8 mouse cellular contexts compared by ENCODE assay signal in the genomic region with DNA sequence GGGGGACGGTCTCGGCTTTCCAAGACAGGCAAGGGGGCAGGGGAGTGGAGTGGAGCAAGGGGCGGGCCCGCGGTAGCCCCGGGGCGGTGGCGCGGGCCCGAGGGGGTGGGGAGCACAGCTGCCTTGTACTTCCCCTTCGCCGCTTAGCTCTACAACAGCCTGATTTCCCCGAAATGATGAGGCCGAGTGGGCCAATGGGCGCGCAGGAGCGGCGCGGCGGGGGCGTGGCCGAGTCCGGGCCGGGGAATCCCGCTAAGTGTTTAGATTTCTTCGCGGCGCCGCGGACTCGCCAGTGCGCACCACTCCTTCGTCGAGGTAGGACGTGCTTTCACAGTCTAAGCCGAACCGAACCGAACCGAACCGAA. TPM values are rescaled to one million over a fixed set of nuclear protein-coding genes. Genes with fewer than 3 reads are reported as not detected.
A peak's percentile ranks its signal among the peaks of the same experiment; 100 is the strongest.
DNase-seq lines count a peak whose midpoint lies in the region; ATAC-seq lines count a peak whose summit lies in the region.

A gene (plus strand): TSS at position 255 of the 365 bp plus-strand sequence.

- peak; percentile 99 for DNase-seq in T-cell, adult 2 months (ENCODE audit: low spot score)
- DNase-seq in cerebellum, postnatal 36 days = peak; percentile 54 to 68
- peak; percentile 82 to 85 for DNase-seq in frontal cortex, postnatal 36 days (ENCODE audit: low spot score in 2 of 2)
- DNase-seq in hindbrain, embryonic 14.5 days (ENCODE audit: low spot score) = peak; percentile 83
- DNase-seq in layer of hippocampus, postnatal 36 days = peak; percentile 78 to 83
- DNase-seq in lung, postnatal 25 days (ENCODE audit: low spot score) = peak; percentile 98
- DNase-seq in retina, embryonic 14.5 days (ENCODE audit: low spot score) = peak; percentile 88
- DNase-seq in thymus, postnatal 36 days = peak; percentile 96 to 98

- H3K36me3 ChIP-seq in hindbrain, embryonic 14.5 days (replicated peaks; ENCODE audit: control insufficient read depth, insufficient read depth) = no peaks in the 10 kb centered on the region

- H3K27me3 ChIP-seq in hindbrain, embryonic 14.5 days (ENCODE audit: control insufficient read depth, insufficient read depth, low read length) = peaks cover 26% of the 10 kb centered on the region

- peak within 1 kb of the TSS; percentile 9; the same call in 1 of the 2 replicates for H3K27ac ChIP-seq in hindbrain, embryonic 14.5 days

- WGBS in hindbrain, embryonic 14.5 days = under 1% methylated on average over 38 of the region's 40 CpGs

- ATAC-seq in hindbrain, embryonic 14.5 days (ENCODE audit: low FRiP score) = peak; percentile 88

- peak within 1 kb of the TSS; percentile 77 for H3K4me3 ChIP-seq in hindbrain, embryonic 14.5 days (replicated peaks; ENCODE audit: low read length)

- H3K4me2 ChIP-seq in hindbrain, embryonic 14.5 days (replicated peaks) = peak within 1 kb of the TSS; percentile 99

- H3K9ac ChIP-seq in hindbrain, embryonic 14.5 days = peak within 1 kb of the TSS; percentile 65

- no peaks in the 10 kb centered on the region for H3K9me3 ChIP-seq in hindbrain, embryonic 14.5 days (ENCODE audit: control insufficient read depth, low read length)

- H3K4me1 ChIP-seq in hindbrain, embryonic 14.5 days (replicated peaks; ENCODE audit: control insufficient read depth, insufficient read depth, low read length) = peaks cover 6% of the 10 kb centered on the region; the same call in 1 of the 2 replicates

RNA-seq across cellular contexts. Expression of the gene that starts here (rescaled TPM):
- polyA plus RNA-seq in hindbrain, embryonic 14.5 days (2014; fragmentation: Nextera tagmentation; extraction: Ambion mirVana) = 2.7 and 3.1 TPM in 2 replicates
- total RNA-seq in layer of hippocampus, postnatal 36 days (2021) = 1 to 10 TPM; 7.4 to 7.5 TPM

Comparison
In these comparisons a context has a peak if more than half of its experiments do, and no peak if none do; other contexts are left out.
1. Peak in every context shown above with its lines: DNase-seq, ATAC-seq, H3K4me3 ChIP-seq and H3K27ac ChIP-seq.